ENCODE assay signal across 19 mouse cellular contexts in the genomic region with DNA sequence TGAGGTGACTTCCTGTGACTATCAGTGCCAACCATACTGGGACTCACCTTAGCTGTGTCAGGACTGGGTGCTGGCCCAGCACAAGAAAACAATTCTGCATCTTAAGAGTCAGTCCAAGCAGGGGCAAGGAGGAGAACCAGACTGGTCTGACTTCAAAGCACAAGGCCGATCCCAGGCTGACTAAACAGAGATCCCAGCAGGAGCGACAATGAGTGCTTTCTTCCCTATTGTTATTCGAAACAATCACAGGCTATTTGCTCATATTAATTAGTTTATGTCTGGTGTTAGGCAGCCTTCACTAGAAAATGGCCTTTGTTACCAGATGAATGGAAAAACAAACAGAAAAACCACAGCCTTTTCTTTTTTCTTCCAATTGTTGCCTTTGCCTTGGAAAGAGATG. TPM values are rescaled to one million over a fixed set of nuclear protein-coding genes. Genes with fewer than 3 reads are reported as not detected.
DNase-seq lines count a peak whose midpoint lies in the region; ATAC-seq lines count a peak whose summit lies in the region.
"Had no signal": no experiment of that assay in that cellular context is flagged by ENCODE, and none has a peak within 500 bp of the region (broad histone marks: within the 10 kb centered on the region; RNA-seq: fewer than 3 reads in every experiment).

No protein-coding gene starts in this region.

- H3K4me3 ChIP-seq in stomach, embryonic 15.5 days (replicated peaks), result no peak overlapping the region
- no peak overlapping the region for H3K4me3 ChIP-seq in midbrain, embryonic 15.5 days
- H3K4me3 ChIP-seq: embryonic facial prominence, embryonic 12.5 days; limb, embryonic 12.5 days; lung, embryonic 15.5 days had no signal

- no peaks in the 10 kb centered on the region for H3K27me3 ChIP-seq in stomach, embryonic 15.5 days (replicated peaks)
- H3K27me3 ChIP-seq in midbrain, embryonic 15.5 days (replicated peaks), result no peaks in the 10 kb centered on the region
- H3K27me3 ChIP-seq: embryonic facial prominence, embryonic 12.5 days; limb, embryonic 12.5 days; lung, embryonic 15.5 days had no signal

- no peaks in the 10 kb centered on the region for H3K36me3 ChIP-seq in stomach, embryonic 15.5 days
- H3K36me3 ChIP-seq in midbrain, embryonic 15.5 days (replicated peaks), result no peaks in the 10 kb centered on the region
- H3K36me3 ChIP-seq: G1E; lung, embryonic 15.5 days had no signal

- H3K4me2 ChIP-seq in stomach, embryonic 15.5 days, result no peak overlapping the region
- no peak overlapping the region for H3K4me2 ChIP-seq in midbrain, embryonic 15.5 days
- H3K4me2 ChIP-seq: embryonic facial prominence, embryonic 12.5 days; hindbrain, embryonic 14.5 days; limb, embryonic 12.5 days; lung, embryonic 15.5 days had no signal

- DNase-seq in layer of hippocampus, adult 11-12 months (ENCODE audit: low spot score), result peak; percentile 29
- no peak for DNase-seq in layer of hippocampus, postnatal 10 days (ENCODE audit: low spot score in 2 of 2)
- DNase-seq in Muller cell, postnatal 12 days (ENCODE audit: inconsistent ontology term), result peak; percentile 78
- DNase-seq in ZHBTc4 (ENCODE audit: low read depth, low spot score), result peak; percentile 87
- no peak for DNase-seq in thymus, adult 18-20 months
- DNase-seq: cerebellum, adult 9-11 months; kidney, postnatal 4 days; lung, postnatal 4 days; right cerebral cortex, postnatal 14 days; thymus, postnatal 36 days had no signal

- WGBS in stomach, embryonic 15.5 days, result 62% methylated on average over 3 of the region's 3 CpGs
- 45% methylated on average over 3 of the region's 3 CpGs for WGBS in midbrain, embryonic 15.5 days

- no peak overlapping the region for H3K9ac ChIP-seq in stomach, embryonic 15.5 days
- H3K9ac ChIP-seq in midbrain, embryonic 15.5 days, result no peak overlapping the region
- H3K9ac ChIP-seq: embryonic facial prominence, embryonic 12.5 days; hindbrain, embryonic 14.5 days; limb, embryonic 12.5 days; liver, embryonic 14.5 days; lung, embryonic 15.5 days had no signal

- peak overlapping the region; percentile 40; the same call in 1 of the 2 replicates for H3K27ac ChIP-seq in stomach, embryonic 15.5 days
- no peak overlapping the region for H3K27ac ChIP-seq in midbrain, embryonic 15.5 days
- H3K27ac ChIP-seq: embryonic facial prominence, embryonic 12.5 days; hindbrain, embryonic 14.5 days; limb, embryonic 12.5 days; liver, embryonic 14.5 days; lung, embryonic 15.5 days had no signal

- peaks cover 30% of the 10 kb centered on the region for H3K4me1 ChIP-seq in stomach, embryonic 15.5 days
- peaks cover 3% of the 10 kb centered on the region; the same call in 1 of the 2 replicates for H3K4me1 ChIP-seq in midbrain, embryonic 15.5 days

- no peaks in the 10 kb centered on the region for H3K9me3 ChIP-seq in stomach, embryonic 15.5 days
- no peaks in the 10 kb centered on the region for H3K9me3 ChIP-seq in midbrain, embryonic 15.5 days
- H3K9me3 ChIP-seq: embryonic facial prominence, embryonic 12.5 days; limb, embryonic 12.5 days; lung, embryonic 15.5 days had no signal

- ATAC-seq in stomach, embryonic 15.5 days (ENCODE audit: insufficient read depth, low FRiP score, low read depth), result no peak
- ATAC-seq in midbrain, embryonic 15.5 days (replicated peaks), result no peak
- ATAC-seq: forebrain, embryonic 16.5 days had no signal

RNA-seq across cellular contexts. Expression of a gene that starts 54.5 kb away (rescaled TPM):
- total RNA-seq in layer of hippocampus, postnatal 10 days (2021), result 1 to 10 TPM; 8.0 to 9.9 TPM
- 66.6 and 68.7 TPM in 2 replicates for polyA plus RNA-seq in stomach, embryonic 15.5 days (2015; fragmentation: Nextera tagmentation; extraction: Ambion mirVana)
- polyA plus RNA-seq in midbrain, embryonic 15.5 days (2015; fragmentation: Nextera tagmentation; extraction: Ambion mirVana), result 27.6 and 28.7 TPM in 2 replicates
- polyA plus RNA-seq: G1E had no signal

Comparison
In these comparisons a context has a peak if more than half of its experiments do, and no peak if none do; other contexts are left out.
1. DNase-seq: peak in layer of hippocampus, adult 11-12 months (single experiment), Muller cell, postnatal 12 days (single experiment) and ZHBTc4 (single experiment); none in layer of hippocampus, postnatal 10 days (0 of 2) and thymus, adult 18-20 months (0 of 2).